Mouse (Mus musculus) kidney, postnatal 25 days (tissue): ENCODE results near the gene Col28a1.
A peak's percentile ranks its signal among the peaks of the same experiment; 100 is the strongest.

ENCODE experiments used
- DNase-seq, 2 experiments: peaks; one replicate each; pipeline ENCODE4 v3.0.0; 2021; ENCODE audit warnings: mixed read lengths in 2 of 2

Col28a1 gene

GRCm38 (mm10) chr6:8192517-8192916 is at the start of gene Col28a1:
Gene Col28a1 (minus strand): TSS chr6:8192617.
- DNase-seq, result no peak

DNA sequence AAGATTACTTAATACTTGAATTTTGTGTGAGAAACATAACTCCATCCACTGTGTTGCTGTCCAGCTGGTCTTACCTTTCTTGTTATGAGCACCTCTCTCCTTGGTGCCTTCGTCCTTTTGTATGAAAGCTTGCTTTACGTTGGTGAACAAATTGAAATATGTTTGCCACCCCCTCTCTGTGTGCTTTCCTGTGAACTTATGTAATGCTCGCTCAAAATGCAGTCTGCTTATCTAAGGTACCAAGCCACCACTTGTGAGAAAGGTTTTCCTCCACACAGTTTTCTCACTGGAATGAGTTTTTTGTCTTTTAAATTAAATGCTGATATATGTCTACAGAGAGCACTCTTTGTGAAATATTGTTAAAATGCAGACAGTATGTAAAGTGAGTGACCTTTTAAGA is 36.2 kb upstream of the Col28a1 start:
- DNase-seq, result no peak

DNA sequence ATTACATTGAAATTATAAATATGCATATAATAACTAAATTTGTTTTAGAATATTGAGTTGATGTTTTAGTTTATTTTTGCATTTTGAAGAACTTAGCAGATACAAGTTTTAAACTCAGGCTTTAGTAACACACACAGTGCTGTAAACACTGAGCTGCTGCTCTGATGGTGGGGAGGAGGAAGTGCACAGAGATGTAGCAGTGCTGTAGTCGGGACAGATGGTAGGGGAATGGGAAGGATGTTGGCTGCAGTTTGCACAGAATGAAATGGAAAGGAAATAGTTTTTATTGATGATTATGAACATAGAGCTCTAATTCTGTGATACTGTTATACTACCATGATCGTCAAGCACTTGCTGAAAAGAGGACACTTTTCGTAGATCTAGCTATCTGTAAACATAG is 34.6 kb upstream of the Col28a1 start:
- no peak for DNase-seq

GRCm38 (mm10) chr6:8210661-8211060 is 18.2 kb upstream of the Col28a1 start:
- DNase-seq, result no peak

GRCm38 (mm10) chr6:8209866-8210186 is 17.4 kb upstream of the Col28a1 start:
- DNase-seq, result no peak

GRCm38 (mm10) chr6:8209047-8209865 is 16.8 kb upstream of the Col28a1 start, which contains the start of gene Mios:
Gene Mios (plus strand): TSS chr6:8209222.
- DNase-seq, result peak; percentile 84 to 94

GRCm38 (mm10) chr6:8189917-8190316 is 2.5 kb downstream of the Col28a1 start:
- no peak for DNase-seq

DNA sequence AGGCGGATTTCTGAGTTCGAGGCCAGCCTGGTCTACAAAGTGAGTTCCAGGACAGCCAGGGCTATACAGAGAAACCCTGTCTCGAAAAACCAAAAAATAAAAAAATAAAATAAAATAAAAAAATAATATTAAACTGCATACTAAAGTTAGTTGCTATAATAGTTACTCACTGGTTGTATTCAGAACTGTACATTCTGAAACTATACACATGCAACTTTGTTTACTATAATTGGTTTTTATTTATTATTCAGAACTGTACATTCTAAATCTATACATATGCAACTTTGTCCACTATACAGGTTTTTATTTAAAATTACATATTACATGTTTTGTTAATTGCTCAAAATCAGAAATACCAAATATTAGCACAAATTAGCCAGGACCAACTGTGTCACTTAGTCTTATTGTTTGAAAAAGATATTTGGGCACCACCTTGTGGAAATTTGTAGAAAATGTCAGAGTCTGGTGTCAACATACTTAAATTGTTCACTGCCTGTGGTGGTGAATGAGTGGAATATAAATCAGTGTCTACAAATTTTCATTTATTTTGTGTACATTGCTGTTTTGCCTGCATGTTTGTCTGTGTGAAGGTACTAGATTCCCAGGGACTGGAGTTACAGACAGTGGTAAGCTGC is 3.7 kb downstream of the Col28a1 start:
- no peak for DNase-seq

DNA sequence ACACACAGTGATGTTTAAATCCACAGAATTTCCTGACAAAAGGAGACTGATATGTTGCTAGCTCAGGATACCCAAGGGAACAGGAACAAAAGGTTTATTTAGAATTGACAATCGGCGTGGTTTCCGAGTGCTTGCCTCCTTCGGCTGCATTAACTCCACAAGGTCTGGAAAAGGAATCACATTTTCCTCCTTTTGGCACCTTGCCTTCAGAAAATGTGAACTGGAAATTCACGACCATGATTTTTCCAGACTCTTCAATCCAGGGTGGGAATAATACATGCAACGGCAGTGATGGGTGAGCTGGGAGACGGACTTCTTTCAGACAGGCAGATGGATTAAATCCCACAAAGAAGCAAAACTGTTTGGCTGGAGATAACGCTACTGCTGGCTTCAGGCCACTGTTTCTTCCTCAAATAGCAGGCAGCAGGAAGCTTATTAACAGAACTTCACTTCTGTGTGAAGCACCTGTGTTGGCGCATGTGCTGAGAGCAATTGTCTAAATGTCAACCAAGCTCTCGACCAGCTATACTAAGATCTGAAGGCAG is 13.9 kb downstream of the Col28a1 start:
- no peak for DNase-seq

GRCm38 (mm10) chr6:8176116-8176515 is 16.3 kb downstream of the Col28a1 start:
- no peak for DNase-seq

- DNase-seq, result no peak
Observed at GRCm38 (mm10) chr6:8175346-8175745, 17.1 kb downstream of the Col28a1 start.

DNA sequence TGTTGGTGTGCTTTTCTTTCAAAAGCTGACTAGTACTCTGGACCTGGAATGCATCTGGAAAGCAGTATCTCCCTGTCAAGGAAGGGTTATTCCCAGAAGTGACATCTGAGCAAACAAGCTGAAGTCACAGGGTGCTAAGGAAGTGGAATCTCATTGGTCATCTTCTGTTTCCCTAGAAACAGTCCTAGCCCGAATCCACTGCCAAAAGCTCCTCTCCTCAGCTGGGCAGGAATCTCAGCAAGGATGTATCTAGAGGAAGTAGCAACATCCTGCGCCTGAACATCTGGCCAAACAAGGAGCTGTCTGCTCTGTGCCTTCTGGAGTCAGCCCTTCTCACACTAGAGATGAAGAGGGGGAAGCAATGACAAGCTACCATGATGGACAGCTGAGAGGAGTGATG is 18.4 kb downstream of the Col28a1 start:
- DNase-seq, result peak; percentile 10 to 35

GRCm38 (mm10) chr6:8172101-8172500 is 20.3 kb downstream of the Col28a1 start:
- DNase-seq, result no peak

DNA sequence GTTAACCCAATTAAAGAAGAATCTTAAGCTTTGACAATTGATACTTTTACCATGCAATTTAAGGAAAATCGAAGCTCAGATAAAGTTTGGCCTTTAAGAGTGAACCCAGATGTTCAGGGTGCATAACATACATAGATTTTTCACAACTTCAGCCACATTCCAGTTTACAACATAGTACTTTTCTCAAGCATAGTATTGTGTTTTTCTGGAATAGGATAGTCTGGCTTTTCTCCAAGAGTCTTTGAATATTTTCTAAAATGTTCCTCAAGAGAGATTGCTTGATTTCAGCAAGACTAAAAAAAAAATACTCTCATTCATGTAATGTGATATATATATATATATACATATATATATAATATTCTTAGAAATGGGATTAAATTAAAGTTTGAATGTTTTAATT is 27.7 kb downstream of the Col28a1 start:
- no peak for DNase-seq

- DNase-seq, result no peak
Observed at GRCm38 (mm10) chr6:8160001-8160400, 32.4 kb downstream of the Col28a1 start.

- no peak for DNase-seq
Observed at GRCm38 (mm10) chr6:8157121-8157520, 35.3 kb downstream of the Col28a1 start.

- DNase-seq, result no peak
Observed at GRCm38 (mm10) chr6:8152551-8153361, 39.7 kb downstream of the Col28a1 start.

GRCm38 (mm10) chr6:8148916-8149315 is 43.5 kb downstream of the Col28a1 start:
- DNase-seq, result no peak

DNA sequence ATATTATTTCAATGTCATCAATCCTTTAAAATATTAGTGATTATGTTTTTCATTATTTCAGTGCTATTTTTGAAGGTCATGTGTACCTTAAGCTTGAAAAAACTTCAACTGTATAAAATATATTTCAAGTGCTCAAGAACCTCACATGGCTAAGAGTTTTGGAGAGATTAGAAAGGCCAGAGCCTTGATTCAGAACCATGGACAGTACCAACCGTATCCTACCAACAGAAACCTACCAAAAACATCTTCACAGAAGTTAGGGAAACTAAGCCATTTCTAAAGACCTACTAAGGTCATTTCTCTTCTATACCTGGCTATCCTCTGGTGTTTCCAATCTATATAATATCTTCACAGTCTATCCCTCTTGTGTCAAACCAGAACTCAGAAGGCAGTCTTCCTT is 50.5 kb downstream of the Col28a1 start:
- peak in 1 of 2 experiments; percentile 4 for DNase-seq

DNA sequence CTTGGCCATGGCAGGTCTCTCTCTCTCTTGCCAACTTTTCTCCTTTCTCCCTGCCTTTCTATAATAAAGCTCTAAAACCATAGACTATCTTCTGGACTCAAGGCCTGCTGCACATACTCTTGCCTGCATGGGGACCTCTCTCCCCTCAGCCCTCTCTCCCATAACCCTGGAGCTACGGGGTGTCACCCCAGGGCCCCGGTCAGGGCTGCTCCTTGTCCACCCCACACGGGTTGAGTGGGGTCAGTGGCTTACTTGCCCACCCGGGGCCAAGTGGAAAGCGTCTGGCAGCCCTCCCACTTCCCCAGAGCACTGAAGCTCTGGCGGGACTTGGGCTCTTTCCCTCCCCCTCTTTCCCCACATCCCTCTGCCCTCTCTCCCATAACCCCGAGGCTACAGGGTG is 62.3 kb downstream of the Col28a1 start:
- DNase-seq, result no peak

DNA sequence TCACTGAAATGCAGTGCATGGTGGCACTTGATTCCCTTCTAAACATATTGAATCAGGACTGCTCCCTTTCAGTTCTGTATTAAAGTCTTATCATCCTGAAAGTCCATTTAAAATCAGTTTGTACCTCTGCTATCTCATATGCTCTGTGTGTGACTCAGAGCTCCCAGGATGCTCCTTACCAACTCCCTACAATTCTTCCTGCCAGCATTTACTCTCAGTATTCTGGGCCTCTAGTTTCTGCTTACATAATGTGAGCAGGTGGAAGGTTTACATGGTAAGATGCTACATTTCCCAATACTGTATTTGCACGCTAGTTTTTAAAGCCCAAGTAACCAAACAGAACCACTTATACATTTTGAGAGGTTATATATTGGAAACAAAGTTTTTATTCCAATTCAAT is 64.3 kb downstream of the Col28a1 start:
- DNase-seq, result no peak

GRCm38 (mm10) chr6:8126545-8126944 is 65.9 kb downstream of the Col28a1 start:
- no peak for DNase-seq

DNA sequence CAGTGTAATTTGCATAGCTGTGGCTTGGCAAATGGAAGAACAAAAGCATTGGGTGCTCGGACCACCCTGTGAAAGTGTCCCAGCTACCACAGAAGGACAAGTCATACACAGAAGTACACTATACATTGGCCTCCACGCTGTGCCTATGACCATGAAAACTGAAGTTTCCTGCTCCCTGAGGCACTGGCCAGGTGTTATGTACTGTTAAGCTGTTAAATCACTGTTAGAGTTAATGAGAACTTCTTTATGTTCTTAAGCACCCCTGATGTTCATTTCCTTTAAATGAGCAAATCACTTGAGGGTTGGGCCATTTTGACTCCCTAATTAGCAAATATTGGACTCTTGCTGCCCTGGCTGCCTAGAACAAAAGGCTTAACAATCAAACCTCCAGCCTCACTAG is 73.3 kb downstream of the Col28a1 start:
- DNase-seq, result no peak
